Mouse (Mus musculus) hindbrain, postnatal 0 days (tissue): ENCODE data around the gene Ric3. TPM values are rescaled to one million over a fixed set of nuclear protein-coding genes. Genes with fewer than 3 reads are reported as not detected.

Experiments
- ATAC-seq: fragments of 200-750 bp; cut with Nextera tagmentation; 2 replicates; pipeline ENCODE4 v1.8.0; 2017; ENCODE audit warnings: mild to moderate bottlenecking, moderate TSS enrichment, moderate library complexity
- DNase-seq: peaks from one replicate; pipeline ENCODE4 v3.0.0-alpha.2; 2015; ENCODE audit warnings: low spot score
- H3K27ac ChIP-seq: fragments of 300-500 bp; sonication (generic); 2 replicates; pipeline ENCODE4 v1.5.1; 2014; ENCODE audit warnings: mild to moderate bottlenecking
- H3K27me3 ChIP-seq: fragments of 300-500 bp; sonication (generic); 2 replicates; pipeline ENCODE4 v1.6.1; 2014; ENCODE audit warnings: low read length, mixed read lengths; ENCODE audit not compliant: insufficient read depth
- H3K36me3 ChIP-seq: fragments of 300-500 bp; sonication (generic); 2 replicates; pipeline ENCODE4 v1.6.1; 2014; ENCODE audit warnings: low read length, mixed read lengths; ENCODE audit not compliant: insufficient read depth
- H3K4me1 ChIP-seq: fragments of 300-500 bp; sonication (generic); 2 replicates; pipeline ENCODE4 v1.6.1; 2014; ENCODE audit warnings: antibody characterized with exemption, low read length, mixed read lengths; ENCODE audit not compliant: insufficient read depth
- H3K4me2 ChIP-seq: fragments of 300-500 bp; sonication (generic); 2 replicates; pipeline ENCODE4 v1.6.1; 2014; ENCODE audit warnings: low read depth, mild to moderate bottlenecking, low read length, moderate library complexity, mixed read lengths
- H3K4me3 ChIP-seq: fragments of 300-500 bp; sonication (generic); 2 replicates; pipeline ENCODE4 v1.5.1; 2014; ENCODE audit warnings: low read length
- H3K9ac ChIP-seq: fragments of 300-500 bp; sonication (generic); replicated peaks from 2 replicates; pipeline ENCODE4 v1.6.1; 2014; ENCODE audit warnings: mild to moderate bottlenecking, low read length, moderate library complexity, mixed read lengths
- H3K9me3 ChIP-seq: fragments of 300-500 bp; sonication (generic); 2 replicates; pipeline ENCODE4 v1.6.1; 2016; ENCODE audit warnings: low read length, mixed read lengths
- CTCF ChIP-seq: IDR thresholded peaks from 2 replicates; pipeline ENCODE4 v1.5.1; 2016; ENCODE audit warnings: antibody characterized with exemption, control low read depth, low read depth
- WGBS: fragments of 180-500 bp; shearing (Covaris S2); extraction: QIAGEN DNeasy Blood & Tissue Kit; methylation state at CpG from one replicate; pipeline ENCODE4 v1.1.7; 2014; 5-methylcytosine and 5-hydroxymethylcytosine counted together
- polyA plus RNA-seq: library from polyadenylated mRNA; unstranded; fragments of >200 nt; fragmentation: Nextera tagmentation; extraction: Ambion mirVana; gene quantifications from 2 replicates; pipeline ENCODE4 v1.2.1, GENCODE M21; 2015
- total RNA-seq: library from RNA; depleted of rRNA; stranded (reverse); fragments of >200 nt; gene quantifications from 2 replicates; pipeline ENCODE4 v1.2.3, GENCODE M21; 2014

Gene Ric3
- total and polyA plus RNA-seq, 2 experiments from 2014 or later, result 33.8 to 41.0 TPM

DNA sequence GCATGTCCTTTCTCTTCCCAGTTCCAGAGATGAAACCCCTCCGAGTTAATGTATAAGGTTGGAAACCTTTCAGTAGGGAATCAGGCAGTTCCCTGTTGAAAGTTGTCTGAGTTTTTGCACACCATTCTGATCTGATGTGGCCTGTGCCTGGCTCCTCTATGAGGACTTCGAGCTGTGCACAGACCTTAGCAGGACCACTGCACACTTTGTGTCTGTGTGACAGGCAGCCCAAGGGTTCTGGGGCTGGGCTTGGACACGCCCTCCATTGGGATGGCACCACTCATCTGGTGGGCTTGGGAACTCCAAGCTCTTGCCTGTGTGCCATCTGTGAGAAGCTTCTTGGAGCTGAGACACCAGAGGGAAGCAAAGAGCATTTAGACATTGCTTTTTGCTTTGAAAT lies 51.8 kb downstream of the Ric3 start:
- no peak for TF ChIP-seq CTCF
- Histone ChIP-seq H3K9ac (no peak overlapping the region), H3K27me3 (no peaks in the 10 kb centered on the region), H3K36me3 (peaks cover 28% of the 10 kb centered on the region), H3K27ac (no peak overlapping the region), H3K9me3 (no peaks in the 10 kb centered on the region), H3K4me3 (no peak overlapping the region), H3K4me2 (no peak overlapping the region), H3K4me1 (no peaks in the 10 kb centered on the region)
- WGBS, result 81% methylated on average over 3 of the region's 3 CpGs
- no peak for ATAC-seq
- no peak for DNase-seq

DNA sequence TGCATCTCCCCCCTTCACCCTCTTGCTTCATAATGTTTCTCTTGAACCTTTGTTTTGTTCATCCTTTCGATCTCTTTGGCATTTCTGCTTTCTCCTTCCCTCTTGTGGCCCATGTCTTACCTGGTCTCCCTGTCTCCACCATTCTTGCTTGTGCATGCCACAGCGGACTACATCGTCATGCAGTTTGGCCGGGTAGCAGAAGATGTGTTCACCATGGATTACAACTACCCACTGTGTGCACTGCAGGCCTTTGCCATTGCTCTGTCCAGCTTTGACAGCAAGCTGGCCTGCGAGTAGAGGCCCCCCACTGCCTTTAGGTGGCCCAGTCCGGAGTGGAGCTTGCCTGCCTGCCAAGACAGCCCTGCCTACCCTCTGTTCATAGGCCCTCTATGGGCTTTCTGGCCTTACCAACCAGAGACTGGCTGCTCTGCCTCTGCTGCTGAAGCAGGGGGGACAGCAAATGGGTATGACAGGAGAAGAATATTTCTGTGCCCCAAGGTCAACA lies 53.1 kb downstream of the Ric3 start:
- ATAC-seq, result no peak
- WGBS, result 78% methylated on average over 6 of the region's 6 CpGs
- no peak for DNase-seq
- Histone ChIP-seq H3K36me3 (peaks cover 41% of the 10 kb centered on the region), H3K9ac (no peak overlapping the region), H3K27me3 (no peaks in the 10 kb centered on the region), H3K4me3 (no peak overlapping the region), H3K4me1 (no peaks in the 10 kb centered on the region), H3K27ac (no peak overlapping the region), H3K9me3 (no peaks in the 10 kb centered on the region), H3K4me2 (no peak overlapping the region)
- TF ChIP-seq CTCF, result no peak

DNA sequence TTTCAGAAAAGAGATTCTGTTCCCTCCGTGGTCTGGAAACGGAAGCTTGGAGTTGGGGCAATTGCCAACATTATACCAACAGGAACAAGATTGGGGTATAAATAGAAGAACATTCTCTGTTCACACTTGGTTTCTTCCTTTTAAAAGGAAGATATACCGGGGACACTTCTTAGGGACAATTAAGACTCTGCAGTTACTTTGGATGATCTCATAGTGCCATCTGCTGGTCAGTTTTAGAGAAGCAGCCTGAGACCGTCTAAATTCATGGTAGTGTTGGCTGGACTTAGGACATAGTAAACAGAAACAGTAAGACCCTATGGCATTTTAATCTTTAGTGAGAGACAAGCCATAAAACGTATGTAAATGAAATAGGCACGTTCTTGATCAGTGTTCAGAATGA lies 54.9 kb downstream of the Ric3 start:
- no peaks in the 10 kb centered on the region for H3K9me3 ChIP-seq
- no peak overlapping the region for H3K27ac ChIP-seq
- no peaks in the 10 kb centered on the region for H3K27me3 ChIP-seq
- no peak overlapping the region for H3K4me2 ChIP-seq
- no peak overlapping the region for H3K9ac ChIP-seq
- DNase-seq, result peak; percentile 88
- ATAC-seq, result peak; percentile 44
- TF ChIP-seq CTCF, result peak; percentile 86
- no peak overlapping the region for H3K4me3 ChIP-seq
- H3K4me1 ChIP-seq, result no peaks in the 10 kb centered on the region
- WGBS, result 23% methylated on average over 6 of the region's 6 CpGs
- H3K36me3 ChIP-seq, result peaks cover 50% of the 10 kb centered on the region

DNA sequence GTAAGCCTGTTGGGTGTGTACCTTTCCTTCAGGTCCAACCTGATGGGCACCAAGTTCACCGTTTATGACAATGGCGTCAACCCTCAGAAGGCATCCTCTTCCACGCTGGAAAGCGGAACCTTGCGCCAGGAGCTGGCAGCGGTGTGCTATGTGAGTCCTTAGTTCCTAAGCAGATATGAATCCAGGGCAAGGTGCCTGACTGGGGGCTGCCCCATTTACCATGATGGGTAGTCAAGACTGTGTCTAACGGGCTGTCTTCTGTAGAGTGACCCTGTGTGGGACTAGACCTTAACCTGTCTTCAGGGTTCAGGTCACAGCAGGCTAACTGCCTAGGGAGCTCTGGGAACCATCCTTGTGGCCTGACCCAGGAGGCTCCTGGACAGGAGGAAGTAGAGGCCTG lies 55.4 kb downstream of the Ric3 start:
- Histone ChIP-seq H3K27ac (no peak overlapping the region), H3K27me3 (no peaks in the 10 kb centered on the region), H3K36me3 (peaks cover 54% of the 10 kb centered on the region), H3K9ac (no peak overlapping the region), H3K9me3 (no peaks in the 10 kb centered on the region), H3K4me3 (no peak overlapping the region), H3K4me2 (no peak overlapping the region), H3K4me1 (no peaks in the 10 kb centered on the region)
- DNase-seq (no peak), ATAC-seq (peak; percentile 6; the same call in 1 of the 2 replicates)
- WGBS, result 96% methylated on average over 7 of the region's 7 CpGs
- no peak for TF ChIP-seq CTCF

DNA sequence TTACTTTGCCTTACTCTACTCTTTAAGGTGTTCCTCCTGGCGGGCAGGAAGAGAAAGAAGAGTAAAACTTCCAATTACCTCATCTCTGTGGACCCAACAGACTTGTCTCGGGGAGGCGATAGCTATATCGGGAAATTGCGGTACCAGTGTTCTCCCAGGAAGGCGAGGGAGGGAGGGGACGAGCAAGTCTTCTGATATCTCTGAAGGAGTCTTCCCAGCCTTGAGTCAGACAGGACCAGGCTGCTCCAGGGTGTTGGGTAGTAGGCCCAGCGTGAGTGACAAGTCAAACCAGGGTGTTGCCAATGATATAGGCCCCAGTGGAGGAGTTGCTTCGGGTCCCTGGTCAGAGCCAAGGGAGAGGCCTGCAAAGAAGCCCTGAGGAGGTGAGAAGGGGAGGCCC lies 56.2 kb downstream of the Ric3 start:
- Histone ChIP-seq H3K4me1 (no peaks in the 10 kb centered on the region), H3K9ac (no peak overlapping the region), H3K4me2 (no peak overlapping the region), H3K27ac (no peak overlapping the region), H3K27me3 (no peaks in the 10 kb centered on the region), H3K9me3 (no peaks in the 10 kb centered on the region), H3K4me3 (no peak overlapping the region), H3K36me3 (peaks cover 59% of the 10 kb centered on the region)
- no peak for DNase-seq
- WGBS, result 92% methylated on average over 9 of the region's 9 CpGs
- no peak for TF ChIP-seq CTCF
- ATAC-seq, result no peak

DNA sequence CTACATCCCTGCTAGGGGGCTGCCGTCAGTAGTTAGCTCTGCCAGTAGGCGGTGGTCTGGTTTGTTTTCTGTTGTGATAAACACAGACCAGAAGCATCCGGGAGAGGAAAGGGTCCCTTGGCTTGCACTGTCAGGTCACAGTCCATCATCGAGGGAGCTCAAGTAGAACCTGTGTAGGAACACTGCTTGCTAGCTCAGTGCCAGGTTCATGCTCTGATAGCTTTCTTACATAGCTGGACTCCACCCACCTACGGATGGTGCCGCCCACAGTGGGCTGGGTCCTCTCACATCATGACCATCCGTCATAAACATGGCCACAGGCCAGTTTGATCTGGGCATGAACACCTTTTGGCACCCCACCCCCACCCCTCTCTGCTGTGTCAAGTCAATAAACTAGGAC lies 57.4 kb downstream of the Ric3 start:
- peaks cover 52% of the 10 kb centered on the region for H3K36me3 ChIP-seq
- H3K4me3 ChIP-seq, result no peak overlapping the region
- no peaks in the 10 kb centered on the region for H3K27me3 ChIP-seq
- WGBS, result 88% methylated on average over 7 of the region's 7 CpGs
- ATAC-seq (no peak), DNase-seq (no peak)
- no peak overlapping the region for H3K9ac ChIP-seq
- no peaks in the 10 kb centered on the region for H3K9me3 ChIP-seq
- no peak overlapping the region for H3K27ac ChIP-seq
- TF ChIP-seq CTCF, result no peak
- H3K4me1 ChIP-seq, result no peaks in the 10 kb centered on the region
- H3K4me2 ChIP-seq, result no peak overlapping the region

DNA sequence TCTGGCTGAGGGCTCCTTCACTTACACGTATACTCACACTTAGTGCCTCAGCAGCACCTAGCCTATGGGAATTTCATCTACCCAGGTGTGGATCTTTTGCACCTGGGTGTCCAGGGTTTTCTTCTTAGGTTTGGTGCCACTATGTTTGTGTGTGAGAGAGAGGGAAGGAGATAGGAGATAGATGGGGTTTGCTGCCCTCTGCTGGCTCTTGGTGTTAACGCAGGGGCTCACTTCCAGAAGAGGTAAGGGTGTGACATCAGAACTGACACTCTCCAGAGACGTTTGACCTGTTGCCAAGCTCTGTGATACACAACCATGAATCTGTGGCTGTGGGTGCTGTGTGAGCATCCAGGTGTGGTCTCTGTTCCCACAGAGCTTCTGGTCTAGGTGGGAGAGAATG lies 61.7 kb downstream of the Ric3 start:
- H3K27ac ChIP-seq, result no peak overlapping the region
- no peaks in the 10 kb centered on the region for H3K27me3 ChIP-seq
- no peak overlapping the region for H3K4me3 ChIP-seq
- TF ChIP-seq CTCF, result peak; percentile 90
- H3K36me3 ChIP-seq, result peaks cover 32% of the 10 kb centered on the region
- no peak overlapping the region for H3K4me2 ChIP-seq
- 20% methylated on average over 3 of the region's 3 CpGs for WGBS
- ATAC-seq (peak; percentile 64; the same call in 1 of the 2 replicates), DNase-seq (peak; percentile 83)
- no peaks in the 10 kb centered on the region for H3K4me1 ChIP-seq
- H3K9me3 ChIP-seq, result no peaks in the 10 kb centered on the region
- no peak overlapping the region for H3K9ac ChIP-seq
